Mouse (Mus musculus) lung, postnatal 4 days (tissue): ENCODE data around the gene Tbpl1.

ENCODE experiments used
- DNase-seq, 2 experiments: peaks; one replicate each; pipeline ENCODE4 v3.0.0; 2021

Tbpl1 gene

GRCm38 (mm10) chr10:22731272-22732093 lies at the start of gene Tbpl1:
Gene Tbpl1, minus strand, starts transcription at chr10:22731938.
- DNase-seq: peak; percentile 96 to 98

GRCm38 (mm10) chr10:22781466-22781865 lies 49.7 kb upstream of the Tbpl1 start:
- peak in 1 of 2 experiments; percentile 30 for DNase-seq

- DNase-seq: peak; percentile 56 to 59
Measured at GRCm38 (mm10) chr10:22777939-22778338, 46.2 kb upstream of the Tbpl1 start.

GRCm38 (mm10) chr10:22776007-22776698 lies 44.4 kb upstream of the Tbpl1 start:
- DNase-seq: peak; percentile 23 to 52

- DNase-seq: no peak
Measured at GRCm38 (mm10) chr10:22775456-22775855, 43.7 kb upstream of the Tbpl1 start.

- no peak for DNase-seq
Measured at GRCm38 (mm10) chr10:22774626-22775025, 42.9 kb upstream of the Tbpl1 start.

GRCm38 (mm10) chr10:22754240-22754639 lies 22.5 kb upstream of the Tbpl1 start:
- DNase-seq: no peak

- no peak for DNase-seq
Measured at GRCm38 (mm10) chr10:22751175-22751682, 19.5 kb upstream of the Tbpl1 start.

- DNase-seq: no peak
Measured at GRCm38 (mm10) chr10:22746334-22747322, 14.9 kb upstream of the Tbpl1 start.

- no peak for DNase-seq
Measured at GRCm38 (mm10) chr10:22745922-22746321, 14.2 kb upstream of the Tbpl1 start.

- DNase-seq: peak in 1 of 2 experiments; percentile 34
Measured at GRCm38 (mm10) chr10:22732181-22732580, 443 bp upstream of the Tbpl1 start.

GRCm38 (mm10) chr10:22730992-22731271 lies 806 bp downstream of the Tbpl1 start:
- no peak for DNase-seq

- no peak for DNase-seq
Measured at GRCm38 (mm10) chr10:22730266-22730991, 1.3 kb downstream of the Tbpl1 start.

GRCm38 (mm10) chr10:22728257-22728656 lies 3.5 kb downstream of the Tbpl1 start:
- DNase-seq: no peak

- no peak for DNase-seq
Measured at GRCm38 (mm10) chr10:22726295-22726694, 5.4 kb downstream of the Tbpl1 start.

GRCm38 (mm10) chr10:22725166-22725565 lies 6.6 kb downstream of the Tbpl1 start:
- no peak for DNase-seq

GRCm38 (mm10) chr10:22720781-22721529 lies 10.8 kb downstream of the Tbpl1 start:
- DNase-seq: no peak

GRCm38 (mm10) chr10:22718475-22718874 lies 13.3 kb downstream of the Tbpl1 start:
- DNase-seq: no peak

- peak in 1 of 2 experiments; percentile 68 for DNase-seq
Measured at GRCm38 (mm10) chr10:22714520-22714919, 17.2 kb downstream of the Tbpl1 start.

- no peak for DNase-seq
Measured at GRCm38 (mm10) chr10:22712955-22713354, 18.8 kb downstream of the Tbpl1 start.

GRCm38 (mm10) chr10:22710173-22710777 lies 21.5 kb downstream of the Tbpl1 start:
- DNase-seq: no peak
